Mouse (Mus musculus) neural tube, embryonic 11.5 days (tissue): ENCODE measurements around the gene Ttc27. TPM values are rescaled to one million over a fixed set of nuclear protein-coding genes. Genes with fewer than 3 reads are reported as not detected.

ENCODE experiments used
- ATAC-seq: fragments of 200-750 bp; cut with Nextera tagmentation; 2 replicates; pipeline ENCODE4 v1.8.0; 2017; ENCODE audit warnings: moderate number of reproducible peaks, mild to moderate bottlenecking, moderate TSS enrichment, moderate library complexity; ENCODE audit not compliant: insufficient read depth, low FRiP score, low TSS enrichment
- DNase-seq: peaks from one replicate; pipeline ENCODE4 v3.0.0-alpha.2; 2015; ENCODE audit warnings: low spot score
- H3K27ac ChIP-seq: fragments of 300-500 bp; sonication (generic); 2 replicates; pipeline ENCODE4 v1.5.1; 2014; ENCODE audit warnings: low read depth, mild to moderate bottlenecking, low read length
- H3K27me3 ChIP-seq: fragments of 300-500 bp; sonication (generic); 2 replicates; pipeline ENCODE4 v1.6.1; 2014; ENCODE audit warnings: mild to moderate bottlenecking, low read length, mixed read lengths; ENCODE audit not compliant: control insufficient read depth, insufficient read depth
- H3K36me3 ChIP-seq: fragments of 300-500 bp; sonication (generic); 2 replicates; pipeline ENCODE4 v1.6.1; 2014; ENCODE audit warnings: mild to moderate bottlenecking, low read length, moderate library complexity, mixed read lengths; ENCODE audit not compliant: control insufficient read depth, insufficient read depth
- H3K4me1 ChIP-seq: fragments of 300-500 bp; sonication (generic); 2 replicates; pipeline ENCODE4 v1.6.1; 2014; ENCODE audit warnings: low read length, mixed read lengths; ENCODE audit not compliant: control insufficient read depth, insufficient read depth
- H3K4me2 ChIP-seq: fragments of 300-500 bp; sonication (generic); 2 replicates; pipeline ENCODE4 v1.6.1; 2014; ENCODE audit warnings: low read depth, mild to moderate bottlenecking, moderate library complexity
- H3K4me3 ChIP-seq: fragments of 300-500 bp; sonication (generic); 2 replicates; pipeline ENCODE4 v1.5.1; 2014; ENCODE audit warnings: low read depth, low read length
- H3K9ac ChIP-seq: fragments of 300-500 bp; sonication (generic); 2 replicates; pipeline ENCODE4 v1.6.1; 2014; ENCODE audit warnings: mild to moderate bottlenecking, low read length
- H3K9me3 ChIP-seq: fragments of 300-500 bp; sonication (generic); 2 replicates; pipeline ENCODE4 v1.6.1; 2016; ENCODE audit warnings: low read length; ENCODE audit not compliant: control insufficient read depth
- WGBS: fragments of 180-500 bp; shearing (Covaris S2); extraction: QIAGEN DNeasy Blood & Tissue Kit; methylation state at CpG from one replicate; pipeline ENCODE4 v1.1.7; 2014; 5-methylcytosine and 5-hydroxymethylcytosine counted together
- polyA plus RNA-seq: library from polyadenylated mRNA; unstranded; fragments of >200 nt; fragmentation: Nextera tagmentation; extraction: Ambion mirVana; gene quantifications from 2 replicates; pipeline ENCODE4 v1.2.1, GENCODE M21; 2014

Gene Ttc27
- polyA plus RNA-seq, 1 experiment from 2014 or later = 29.3 TPM

GRCm38 (mm10) chr17:74819711-74820110, 102.2 kb downstream of the Ttc27 start:
- Histone ChIP-seq H3K27ac (no peak overlapping the region), H3K4me1 (no peaks in the 10 kb centered on the region), H3K36me3 (no peaks in the 10 kb centered on the region), H3K9ac (no peak overlapping the region), H3K27me3 (no peaks in the 10 kb centered on the region), H3K9me3 (no peaks in the 10 kb centered on the region), H3K4me3 (no peak overlapping the region), H3K4me2 (no peak overlapping the region)
- 90% methylated on average over 2 of the region's 2 CpGs for WGBS
- DNase-seq (no peak), ATAC-seq (no peak)

GRCm38 (mm10) chr17:74830851-74831250, 113.3 kb downstream of the Ttc27 start:
- ATAC-seq (no peak), DNase-seq (no peak)
- H3K36me3 ChIP-seq = no peaks in the 10 kb centered on the region
- H3K4me3 ChIP-seq = no peak overlapping the region
- 88% methylated on average over 2 of the region's 2 CpGs for WGBS
- H3K9me3 ChIP-seq = no peaks in the 10 kb centered on the region
- H3K4me1 ChIP-seq = no peaks in the 10 kb centered on the region
- H3K4me2 ChIP-seq = no peak overlapping the region
- no peak overlapping the region for H3K27ac ChIP-seq
- H3K9ac ChIP-seq = no peak overlapping the region
- no peaks in the 10 kb centered on the region for H3K27me3 ChIP-seq

GRCm38 (mm10) chr17:74841721-74842120, 124.2 kb downstream of the Ttc27 start:
- Histone ChIP-seq H3K9me3 (no peaks in the 10 kb centered on the region), H3K36me3 (no peaks in the 10 kb centered on the region), H3K4me3 (no peak overlapping the region), H3K9ac (no peak overlapping the region), H3K27ac (no peak overlapping the region), H3K27me3 (no peaks in the 10 kb centered on the region), H3K4me2 (no peak overlapping the region), H3K4me1 (no peaks in the 10 kb centered on the region; the same call in 1 of the 2 replicates)
- 90% methylated on average over 3 of the region's 3 CpGs for WGBS
- ATAC-seq (no peak), DNase-seq (no peak)

- no peak for ATAC-seq
- 93% methylated on average over 3 of the region's 3 CpGs for WGBS
- no peak overlapping the region for H3K27ac ChIP-seq
- no peaks in the 10 kb centered on the region; the same call in 1 of the 2 replicates for H3K4me1 ChIP-seq
- no peaks in the 10 kb centered on the region for H3K9me3 ChIP-seq
- H3K4me2 ChIP-seq = no peak overlapping the region
- H3K36me3 ChIP-seq = no peaks in the 10 kb centered on the region
- H3K4me3 ChIP-seq = no peak overlapping the region
- no peak overlapping the region for H3K9ac ChIP-seq
- no peaks in the 10 kb centered on the region for H3K27me3 ChIP-seq
- no peak for DNase-seq
Measured at GRCm38 (mm10) chr17:74842603-74843002, 125.1 kb downstream of the Ttc27 start.

GRCm38 (mm10) chr17:74843486-74843885, 126.0 kb downstream of the Ttc27 start:
- WGBS = 89% methylated on average over 6 of the region's 6 CpGs
- ATAC-seq = no peak
- Histone ChIP-seq H3K4me1 (no peaks in the 10 kb centered on the region; the same call in 1 of the 2 replicates), H3K27ac (no peak overlapping the region), H3K4me3 (no peak overlapping the region), H3K9ac (no peak overlapping the region), H3K36me3 (no peaks in the 10 kb centered on the region), H3K27me3 (no peaks in the 10 kb centered on the region), H3K9me3 (no peaks in the 10 kb centered on the region), H3K4me2 (no peak overlapping the region)
- no peak for DNase-seq

- Histone ChIP-seq H3K4me1 (no peaks in the 10 kb centered on the region; the same call in 1 of the 2 replicates), H3K9me3 (no peaks in the 10 kb centered on the region), H3K4me3 (no peak overlapping the region), H3K27me3 (no peaks in the 10 kb centered on the region), H3K36me3 (no peaks in the 10 kb centered on the region), H3K27ac (no peak overlapping the region), H3K9ac (no peak overlapping the region), H3K4me2 (no peak overlapping the region)
- ATAC-seq = peak; percentile 45; the same call in 1 of the 2 replicates
- 41% methylated on average over 10 of the region's 10 CpGs for whole genome bisulfite sequencing
- DNase-seq = no peak
Measured at GRCm38 (mm10) chr17:74846031-74846891, 128.7 kb downstream of the Ttc27 start.

GRCm38 (mm10) chr17:74850216-74850615, 132.7 kb downstream of the Ttc27 start:
- Histone ChIP-seq H3K27me3 (no peaks in the 10 kb centered on the region), H3K9me3 (no peaks in the 10 kb centered on the region), H3K27ac (no peak overlapping the region), H3K4me2 (no peak overlapping the region), H3K4me3 (no peak overlapping the region), H3K9ac (no peak overlapping the region), H3K4me1 (no peaks in the 10 kb centered on the region; the same call in 1 of the 2 replicates), H3K36me3 (no peaks in the 10 kb centered on the region)
- ATAC-seq = no peak
- 96% methylated on average over 3 of the region's 3 CpGs for WGBS
- DNase-seq = no peak

GRCm38 (mm10) chr17:74859298-74859697, 141.8 kb downstream of the Ttc27 start:
- Histone ChIP-seq H3K4me3 (no peak overlapping the region), H3K9ac (no peak overlapping the region), H3K36me3 (no peaks in the 10 kb centered on the region), H3K4me2 (no peak overlapping the region), H3K27me3 (no peaks in the 10 kb centered on the region), H3K9me3 (no peaks in the 10 kb centered on the region), H3K27ac (no peak overlapping the region), H3K4me1 (no peaks in the 10 kb centered on the region)
- 84% methylated on average over 2 of the region's 2 CpGs for WGBS
- DNase-seq (no peak), ATAC-seq (no peak)
